Mouse (Mus musculus) ES-E14 (cell line): ENCODE results near the gene Emd. TPM values are rescaled to one million over a fixed set of nuclear protein-coding genes. Genes with fewer than 3 reads are reported as not detected.

Experiments
- DNase-seq: peaks from one replicate; pipeline ENCODE4 v3.0.0-alpha.2; 2013; ENCODE audit warnings: low read depth, low spot score
- H3K27ac ChIP-seq: 2 replicates; pipeline ENCODE4 v1.5.1; 2012; ENCODE audit warnings: low read depth, mild to moderate bottlenecking, low read length, moderate library complexity, mixed read lengths; ENCODE audit not compliant: poor library complexity, insufficient read depth, severe bottlenecking
- H3K36me3 ChIP-seq: 2 replicates; pipeline ENCODE4 v1.6.1; 2012; ENCODE audit warnings: mild to moderate bottlenecking, low read length, moderate library complexity, mixed read lengths; ENCODE audit not compliant: control insufficient read depth, poor library complexity, insufficient read depth, severe bottlenecking
- H3K4me1 ChIP-seq, 2 experiments: fragments of 150-350 bp in 1 of 2; sonication (generic) in 1 of 2; 2 replicates each; pipeline ENCODE4 v1.6.1; 2012; ENCODE audit warnings: low read length in 2 of 2, mild to moderate bottlenecking in 1 of 2, mixed read lengths in 1 of 2; ENCODE audit not compliant: control insufficient read depth in 2 of 2, insufficient read depth in 2 of 2, poor library complexity in 1 of 2
- H3K4me3 ChIP-seq, 2 experiments: fragments of 150-350 bp in 1 of 2; sonication (generic) in 1 of 2; 2 replicates each; pipeline ENCODE4 v1.5.1; 2012; ENCODE audit warnings: low read length in 2 of 2, low read depth in 1 of 2, mild to moderate bottlenecking in 1 of 2, mixed read lengths in 1 of 2; ENCODE audit not compliant: insufficient read depth in 1 of 2, poor library complexity in 1 of 2, severe bottlenecking in 1 of 2
- H3K9ac ChIP-seq: 2 replicates; pipeline ENCODE4 v1.6.1; 2012; ENCODE audit warnings: low read depth, mild to moderate bottlenecking, low read length, mixed read lengths; ENCODE audit not compliant: poor library complexity, insufficient read depth, severe bottlenecking
- H3K9me3 ChIP-seq: fragments of 150-350 bp; sonication (generic); 2 replicates; pipeline ENCODE4 v1.6.1; 2012; ENCODE audit warnings: low read depth, mild to moderate bottlenecking, low read length; ENCODE audit not compliant: control insufficient read depth, insufficient read depth
- CHD2 ChIP-seq: IDR thresholded peaks from 2 replicates; pipeline ENCODE4 v1.6.1; 2014; ENCODE audit warnings: mild to moderate bottlenecking, low read depth, low read length, inconsistent platforms
- HCFC1 ChIP-seq: IDR thresholded peaks from 2 replicates; pipeline ENCODE4 v1.6.1; 2012; ENCODE audit warnings: low read length, inconsistent platforms, borderline replicate concordance; ENCODE audit not compliant: insufficient read depth
- MAFK ChIP-seq: IDR thresholded peaks from 2 replicates; pipeline ENCODE4 v1.6.1; 2014; ENCODE audit warnings: mild to moderate bottlenecking, low read depth, low read length, inconsistent platforms; ENCODE audit not compliant: insufficient read depth
- ZC3H11A ChIP-seq: IDR thresholded peaks from 2 replicates; pipeline ENCODE4 v1.6.1; 2012; ENCODE audit warnings: low read depth, mild to moderate bottlenecking, inconsistent platforms, low read length, borderline replicate concordance
- ZNF384 ChIP-seq: IDR thresholded peaks from 2 replicates; pipeline ENCODE4 v1.6.1; 2012; ENCODE audit warnings: low read depth, low read length, inconsistent platforms
- in situ Hi-C, 2 experiments: fragments of 600-800 bp; cut with MboI; formaldehyde crosslinking; loops; one replicate each; pipeline ENCODE4 v1.15.1; 2025; ENCODE audit warnings: low sequenced_read_pairs in 2 of 2, inconsistent platforms in 1 of 2; ENCODE audit not compliant: unreplicated experiment in 2 of 2
- total RNA-seq: library from RNA; depleted of rRNA; stranded (reverse); fragments of 300-350 nt; gene quantifications from 2 replicates; pipeline ENCODE4 v1.2.3, GENCODE M21; 2012

The Emd gene
- total RNA-seq, 1 experiment = 59.0 TPM

- in situ Hi-C loops = no loop called here
- H3K36me3 ChIP-seq = peaks cover 18% of the 10 kb centered on the region
- no peak for DNase-seq
- TF ChIP-seq ZNF384 = no peak
- no peak for TF ChIP-seq CHD2
- TF ChIP-seq HCFC1 = no peak
- TF ChIP-seq MAFK = no peak
- TF ChIP-seq ZC3H11A = no peak
- H3K9me3 ChIP-seq = no peaks in the 10 kb centered on the region
- H3K4me1 ChIP-seq = peaks cover 0 to 2% of the 10 kb centered on the region in 2 experiments; a peak in 1 of 4 replicates
- peak overlapping the region; percentile 87 for H3K9ac ChIP-seq
- H3K4me3 ChIP-seq = peak overlapping the region; percentile 62 to 86
- H3K27ac ChIP-seq = peak overlapping the region; percentile 92
These were observed 15.2 kb downstream of the Emd start for GRCm38 (mm10) chrX:74269736-74270061.

- Histone ChIP-seq H3K9ac (peak within 1 kb of the TSS; percentile 98), H3K9me3 (no peaks in the 10 kb centered on the region), H3K36me3 (peaks cover 18% of the 10 kb centered on the region), H3K27ac (peak within 1 kb of the TSS; percentile 93), H3K4me1 (peaks cover 0 to 2% of the 10 kb centered on the region in 2 experiments; a peak in 1 of 4 replicates), H3K4me3 (peak within 1 kb of the TSS; percentile 86 to 95)
- peak; percentile 82 for DNase-seq
- peak; percentile 72 for TF ChIP-seq ZNF384
- TF ChIP-seq CHD2 = peak; percentile 30; the same call in 1 of the 2 replicates
- no peak for TF ChIP-seq MAFK
- peak; percentile 71; the same call in 1 of the 2 replicates for TF ChIP-seq HCFC1
- TF ChIP-seq ZC3H11A = no peak
- in situ Hi-C loops = no loop called here
These were observed 15.8 kb downstream of the Emd start, which contains the start of gene Rpl10 for GRCm38 (mm10) chrX:74270062-74270901. Gene Rpl10, plus strand, starts transcription at chrX:74270812.

- in situ Hi-C loops = no loop called here
- DNase-seq = no peak
- peak overlapping the region; percentile 93 for H3K27ac ChIP-seq
- peak overlapping the region; percentile 98 for H3K9ac ChIP-seq
- H3K36me3 ChIP-seq = peaks cover 18% of the 10 kb centered on the region
- H3K4me1 ChIP-seq = peaks cover 0 to 2% of the 10 kb centered on the region in 2 experiments; a peak in 1 of 4 replicates
- TF ChIP-seq MAFK (no peak), HCFC1 (no peak), ZC3H11A (no peak), CHD2 (no peak), ZNF384 (no peak)
- peak overlapping the region; percentile 86 to 95 for H3K4me3 ChIP-seq
- H3K9me3 ChIP-seq = no peaks in the 10 kb centered on the region
These were observed 16.5 kb downstream of the Emd start for GRCm38 (mm10) chrX:74270902-74271551.

GRCm38 (mm10) chrX:74273422-74274322, 19.2 kb downstream of the Emd start:
- H3K9me3 ChIP-seq = no peaks in the 10 kb centered on the region
- no peak for DNase-seq
- 0 out of 4 replicates have a peak overlapping the region, but pooled peaks of 1 of the 2 experiments have one; percentile 17 for H3K4me3 ChIP-seq
- no peak overlapping the region; the same call in 1 of the 2 replicates for H3K9ac ChIP-seq
- TF ChIP-seq CHD2 (no peak), HCFC1 (no peak), MAFK (no peak), ZC3H11A (no peak), ZNF384 (no peak)
- in situ Hi-C loops = no loop called here
- H3K36me3 ChIP-seq = peaks cover 18% of the 10 kb centered on the region
- H3K27ac ChIP-seq = no peak overlapping the region
- peaks cover 0 to 2% of the 10 kb centered on the region in 2 experiments; a peak in 1 of 4 replicates for H3K4me1 ChIP-seq
